Mouse (Mus musculus) effector memory CD4-positive, alpha-beta T cell, adult 5 months (primary cell): ENCODE measurements around the gene 6430550D23Rik. TPM values are rescaled to one million over a fixed set of nuclear protein-coding genes. Genes with fewer than 3 reads are reported as not detected.

Experiments used
- polyA plus RNA-seq: library from polyadenylated mRNA; unstranded; fragments of 100-300 nt; shearing (Covaris generic); gene quantifications from one replicate; pipeline ENCODE4 v1.2.1, GENCODE M21; 2017

Gene 6430550D23Rik
- polyA plus RNA-seq, result 1.2 TPM

DNA sequence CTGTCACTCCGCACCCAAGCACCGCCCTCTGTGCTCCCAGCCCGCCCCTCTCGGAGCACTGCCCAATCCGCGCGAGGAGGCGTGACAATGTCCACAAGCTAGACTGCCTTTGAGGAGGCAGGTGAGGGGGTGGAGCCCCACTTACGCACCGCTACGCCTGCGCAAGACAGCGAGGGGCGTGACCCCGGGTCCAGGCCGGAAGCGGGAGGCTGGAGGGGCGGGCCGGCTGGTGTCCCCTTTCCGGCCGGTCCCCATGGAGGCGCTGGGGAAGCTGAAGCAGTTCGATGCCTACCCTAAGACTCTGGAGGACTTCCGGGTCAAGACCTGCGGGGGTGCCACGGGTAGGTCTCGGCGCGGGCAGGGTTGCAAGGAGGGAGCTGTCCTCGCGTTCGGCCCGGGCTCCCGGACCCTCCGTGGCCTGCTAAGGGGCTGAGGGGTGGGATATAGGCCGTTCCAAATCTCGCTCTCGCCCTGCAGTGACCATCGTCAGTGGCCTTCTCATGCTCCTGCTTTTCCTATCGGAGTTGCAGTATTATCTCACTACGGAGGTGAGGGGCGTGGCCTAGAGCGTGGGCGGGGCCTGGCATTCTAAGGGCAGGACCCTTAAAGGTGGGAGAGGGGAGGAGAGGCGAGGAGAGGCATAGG is at the start of gene 6430550D23Rik, which contains the start of gene Ergic3:
Gene 6430550D23Rik, minus strand, starts transcription at position 90 of the 645 bp plus-strand sequence.
Gene Ergic3, plus strand, starts transcription at position 158 of the 645 bp plus-strand sequence.

DNA sequence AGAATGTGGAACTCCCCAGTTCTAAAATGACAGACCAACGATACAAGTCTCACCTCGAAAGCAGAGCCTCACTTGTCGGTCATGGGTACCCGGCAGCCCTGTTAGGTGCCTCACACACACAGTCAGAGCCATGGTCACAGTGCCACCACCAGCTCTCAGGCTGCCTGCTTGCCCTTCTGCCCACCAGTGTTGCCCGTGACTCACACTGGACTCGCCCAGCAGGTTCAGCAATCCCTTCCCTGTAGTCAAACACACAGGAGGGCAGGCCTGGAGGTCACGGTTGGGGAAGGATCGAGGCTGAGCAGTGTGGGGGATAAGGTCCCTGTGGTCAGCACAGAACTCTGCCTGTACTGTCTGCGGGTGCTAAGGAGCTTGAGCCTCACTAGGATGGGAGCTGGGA is 45.0 kb upstream of the 6430550D23Rik start, which contains the start of gene Fer1l4:
Gene Fer1l4, minus strand, starts transcription at position 132 of the 400 bp plus-strand sequence.

DNA sequence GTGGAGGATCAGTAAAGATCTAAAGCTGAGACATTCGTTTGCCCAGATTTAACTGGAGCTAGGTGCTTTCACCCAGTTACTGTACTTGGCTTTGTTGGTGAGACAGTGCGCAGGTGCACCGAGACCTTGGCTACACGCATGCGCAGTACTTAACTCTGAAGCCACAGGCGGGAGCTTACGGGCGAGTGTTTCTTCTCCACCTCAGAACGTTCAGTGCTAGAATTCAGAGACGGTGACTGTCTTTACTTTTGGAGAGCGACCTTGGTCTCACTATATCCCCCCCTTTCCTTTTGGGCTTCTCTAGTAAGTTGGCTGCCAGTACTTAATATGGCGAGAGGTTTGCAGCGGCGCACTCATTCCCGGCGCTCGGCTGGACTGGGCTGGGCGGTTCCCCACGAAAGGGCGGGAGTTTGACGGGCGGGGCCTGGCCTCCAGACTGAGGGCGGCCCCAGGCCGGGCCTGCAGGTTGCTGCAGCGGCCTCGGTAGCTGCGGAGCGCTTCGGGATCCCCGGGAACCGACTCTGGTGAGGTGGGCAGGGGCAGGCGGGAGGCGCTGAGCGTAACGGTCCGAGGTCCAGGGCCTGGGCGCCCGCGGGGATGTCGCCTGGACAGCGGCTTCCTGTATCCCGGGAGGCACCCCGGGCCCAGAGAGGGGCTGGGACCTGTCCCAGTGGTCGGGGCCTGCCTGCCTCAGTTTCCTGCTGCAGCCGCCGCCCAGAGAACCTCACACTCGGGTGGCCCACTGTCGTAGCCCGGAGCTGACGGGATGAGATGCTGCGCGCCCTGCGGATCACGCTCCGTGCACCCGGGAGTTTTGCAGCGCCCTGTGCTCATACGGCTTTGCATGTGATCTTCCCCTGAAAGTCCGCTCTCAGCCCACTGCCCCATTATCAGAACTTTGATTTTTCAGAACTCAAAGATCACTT is 51.4 kb downstream of the 6430550D23Rik start, which contains the start of gene Cep250:
Gene Cep250, plus strand, starts transcription at position 325 of the 926 bp plus-strand sequence.

DNA sequence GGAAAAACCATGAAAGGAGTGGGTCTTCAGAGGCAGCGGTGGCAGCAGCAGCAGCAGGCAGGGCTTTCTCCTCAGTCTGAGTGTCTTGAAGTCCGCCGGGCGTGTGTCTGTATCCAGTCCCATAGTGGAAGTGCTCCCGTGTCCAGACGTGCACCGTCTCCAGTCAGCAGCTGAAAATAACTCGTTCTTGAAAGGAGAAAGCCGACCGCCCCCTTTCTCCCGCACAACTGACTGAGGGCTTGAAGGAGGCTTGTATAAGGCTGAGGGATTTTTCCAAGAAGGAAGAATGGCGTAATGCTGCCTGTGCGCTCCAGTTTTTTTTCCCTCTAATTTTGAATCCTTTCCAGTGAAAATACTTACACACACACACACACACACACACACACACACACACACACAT is 62.7 kb downstream of the 6430550D23Rik start, which contains the start of gene Gdf5:
Gene Gdf5, minus strand, starts transcription at position 244 of the 400 bp plus-strand sequence.

DNA sequence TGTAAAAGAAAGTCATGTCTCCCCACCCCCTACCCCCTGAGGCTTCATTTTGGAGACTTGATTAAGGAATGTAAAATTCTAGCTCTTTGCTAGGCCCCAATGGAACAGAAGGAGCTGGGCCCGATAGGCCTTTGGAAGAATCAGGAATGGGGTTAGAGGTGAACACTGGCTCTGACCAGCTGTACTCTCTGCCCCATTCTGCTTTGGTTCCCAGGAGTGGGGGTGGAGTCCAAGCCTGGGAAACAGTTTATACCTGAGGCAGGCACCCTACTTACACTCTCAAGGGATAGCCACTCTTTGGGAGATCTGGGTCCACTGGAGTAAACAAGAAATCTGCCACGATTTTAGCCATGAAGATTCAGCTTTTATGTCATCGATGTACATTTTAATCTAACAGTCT is 67.1 kb downstream of the 6430550D23Rik start, which contains the start of gene Gm15557:
Gene Gm15557, plus strand, starts transcription at position 48 of the 400 bp plus-strand sequence.

DNA sequence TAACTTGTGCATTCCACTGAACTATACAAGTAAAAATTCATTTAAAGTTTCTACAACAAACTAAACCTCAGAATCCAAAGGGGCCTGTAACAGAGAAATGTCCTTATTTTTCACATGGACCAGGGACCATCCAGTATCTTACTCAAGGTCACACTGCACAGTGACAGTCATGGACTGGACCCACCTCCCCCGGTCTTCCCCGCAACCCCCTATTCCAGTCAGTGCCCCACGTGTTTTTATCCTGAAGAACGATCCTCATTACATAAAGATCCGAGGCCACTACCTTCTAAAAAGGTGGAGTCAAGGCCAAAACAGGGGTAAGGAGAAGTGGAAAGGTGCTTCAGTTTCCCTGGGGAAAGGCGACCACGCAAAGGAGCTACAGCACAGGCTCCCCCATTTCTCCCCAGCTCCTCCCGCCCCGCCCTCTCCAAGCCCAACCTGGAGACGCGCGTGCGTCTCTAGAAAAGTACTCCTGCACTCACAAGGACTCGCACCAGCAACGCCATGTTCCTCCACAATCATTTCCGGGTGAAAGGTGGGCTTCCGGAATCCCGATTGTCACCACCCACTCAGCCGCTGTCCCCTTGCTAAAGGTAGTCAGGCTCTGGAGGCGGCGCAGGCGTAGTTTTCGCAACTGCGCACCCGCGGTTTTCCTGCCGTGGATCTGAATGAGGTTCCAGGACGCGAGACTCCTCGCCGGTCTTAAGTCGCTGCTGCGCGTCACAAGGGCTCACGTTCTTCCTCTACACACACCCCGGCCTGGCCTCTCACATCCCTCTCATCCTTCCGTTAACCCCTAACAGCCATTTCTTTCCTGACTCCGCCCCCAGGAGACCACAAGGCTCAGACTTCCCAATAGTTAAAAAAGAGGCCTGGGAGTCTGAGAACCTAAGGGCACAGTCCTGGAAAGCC is 78.0 kb downstream of the 6430550D23Rik start, which contains the start of gene Uqcc1:
Gene Uqcc1, minus strand, starts transcription at position 780 of the 912 bp plus-strand sequence.

Other genes with a start within 250 kb of the 6430550D23Rik start
- gene Mmp24, start 232.6 kb downstream of the 6430550D23Rik start, polyA plus RNA-seq, result 0.12 TPM
- gene BC029722, start 188.6 kb downstream of the 6430550D23Rik start, polyA plus RNA-seq, result 40.6 TPM
- gene Eif6, start 181.1 kb downstream of the 6430550D23Rik start, polyA plus RNA-seq, result 159 TPM
- gene Fam83c, start 173.1 kb downstream of the 6430550D23Rik start, polyA plus RNA-seq, result not detected
- gene Uqcc1, start 77.7 kb downstream of the 6430550D23Rik start, polyA plus RNA-seq, result 31.1 TPM
- not detected for gene Gm15557, start 67.2 kb downstream of the 6430550D23Rik start, polyA plus RNA-seq
- not detected for gene Gdf5, start 62.6 kb downstream of the 6430550D23Rik start, polyA plus RNA-seq
- 21.9 TPM for gene Cep250, start 51.5 kb downstream of the 6430550D23Rik start, polyA plus RNA-seq
- gene Ergic3, start 68 bp upstream of the 6430550D23Rik start, polyA plus RNA-seq, result 105 TPM
- not detected for gene Fer1l4, start 45.0 kb upstream of the 6430550D23Rik start, polyA plus RNA-seq
- 4.3 TPM for gene Spag4, start 57.2 kb upstream of the 6430550D23Rik start, polyA plus RNA-seq
- 60.0 TPM for gene Cpne1, start 104.0 kb upstream of the 6430550D23Rik start, polyA plus RNA-seq
- gene Rbm12, start 104.0 kb upstream of the 6430550D23Rik start, polyA plus RNA-seq, result 52.0 TPM
- gene Gm28036, start 119.1 kb upstream of the 6430550D23Rik start, polyA plus RNA-seq, result 29.0 TPM
- gene Romo1, start 136.1 kb upstream of the 6430550D23Rik start, polyA plus RNA-seq, result 128 TPM
- gene Nfs1, start 136.2 kb upstream of the 6430550D23Rik start, polyA plus RNA-seq, result 33.4 TPM
- gene Rbm39, start 172.3 kb upstream of the 6430550D23Rik start, polyA plus RNA-seq, result 1,812 TPM
- gene Phf20, start 188.5 kb upstream of the 6430550D23Rik start, polyA plus RNA-seq, result 63.6 TPM